Mouse (Mus musculus) CH12.LX (cell line): ENCODE data around the gene Angptl6.

Experiments used
- CHD2 ChIP-seq: IDR thresholded peaks from 2 replicates; pipeline ENCODE4 v1.6.1; 2011; ENCODE audit warnings: low read length, improper control_type of control experiment
- CTCF ChIP-seq, 2 experiments: IDR thresholded peaks in 1 of 2; conservative IDR thresholded peaks in 1 of 2; 2 replicates each; pipeline ENCODE4 v1.5.1; 2011 to 2012; ENCODE audit warnings: low read depth in 2 of 2, low read length in 2 of 2, improper control_type of control experiment in 1 of 2, inconsistent platforms in 1 of 2, mild to moderate bottlenecking in 1 of 2, moderate library complexity in 1 of 2
- E2F4 ChIP-seq: IDR thresholded peaks from 2 replicates; pipeline ENCODE4 v1.6.1; 2011; ENCODE audit warnings: low read depth, low read length, improper control_type of control experiment; ENCODE audit not compliant: insufficient replicate concordance
- EP300 ChIP-seq: IDR thresholded peaks from 2 replicates; pipeline ENCODE4 v1.6.1; 2011; ENCODE audit warnings: low read length, improper control_type of control experiment
- IRF4 ChIP-seq: IDR thresholded peaks from 2 replicates; pipeline ENCODE4 v1.6.1; 2014; ENCODE audit warnings: low read depth, mild to moderate bottlenecking, inconsistent platforms, low read length, improper control_type of control experiment
- POLR2A ChIP-seq: IDR thresholded peaks from 2 replicates; pipeline ENCODE4 v1.6.1; 2011; ENCODE audit warnings: low read depth, mild to moderate bottlenecking, improper control_type of control experiment, low read length
- SIN3A ChIP-seq: IDR thresholded peaks from 2 replicates; pipeline ENCODE4 v1.6.1; 2012; ENCODE audit warnings: low read length, improper control_type of control experiment, inconsistent platforms
- UBTF ChIP-seq: IDR thresholded peaks from 2 replicates; pipeline ENCODE4 v1.6.1; 2012; ENCODE audit warnings: low read depth, mild to moderate bottlenecking, inconsistent platforms, low read length, improper control_type of control experiment, moderate library complexity
- USF1 ChIP-seq: IDR thresholded peaks from 2 replicates; pipeline ENCODE4 v1.6.1; 2014; ENCODE audit warnings: low read depth, mild to moderate bottlenecking, inconsistent platforms, low read length, improper control_type of control experiment
- USF2 ChIP-seq: conservative IDR thresholded peaks from 2 replicates; pipeline ENCODE4 v1.6.1; 2011; ENCODE audit warnings: low read depth, low read length, improper control_type of control experiment
- ZNF384 ChIP-seq: IDR thresholded peaks from 2 replicates; pipeline ENCODE4 v1.6.1; 2012; ENCODE audit warnings: low read depth, low read length, improper control_type of control experiment, inconsistent platforms

GRCm38 (mm10) chr9:20888386-20888765 is 8.8 kb upstream of the Angptl6 start:
- TF ChIP-seq EP300 (no peak), CTCF (conservative IDR thresholded peaks at IDR 0.05 in 1 of 2, IDR thresholded peaks at IDR 0.05 in 1 of 2; ENCODE audit: low read depth in 2 of 2, low read length in 2 of 2) (no peak), POLR2A (no peak), ZNF384 (no peak), SIN3A (no peak; the same call in 1 of the 2 replicates), E2F4 (no peak), CHD2 (peak; percentile 8; the same call in 1 of the 2 replicates), UBTF (0 out of 2 replicates have a peak, but pooled peaks have one; percentile 52), USF2 (no peak), IRF4 (no peak), USF1 (no peak)
